Mouse (Mus musculus): Measurements from ENCODE around the gene Zfp74. TPM values are rescaled to one million over a fixed set of nuclear protein-coding genes. Genes with fewer than 3 reads are reported as not detected.
A peak's percentile ranks its signal among the peaks of the same experiment; 100 is the strongest.

Zfp74 gene
- polyA plus RNA-seq (2014; fragmentation: Nextera tagmentation; extraction: Ambion mirVana) = 8.0 and 8.6 TPM in 2 replicates

DNA sequence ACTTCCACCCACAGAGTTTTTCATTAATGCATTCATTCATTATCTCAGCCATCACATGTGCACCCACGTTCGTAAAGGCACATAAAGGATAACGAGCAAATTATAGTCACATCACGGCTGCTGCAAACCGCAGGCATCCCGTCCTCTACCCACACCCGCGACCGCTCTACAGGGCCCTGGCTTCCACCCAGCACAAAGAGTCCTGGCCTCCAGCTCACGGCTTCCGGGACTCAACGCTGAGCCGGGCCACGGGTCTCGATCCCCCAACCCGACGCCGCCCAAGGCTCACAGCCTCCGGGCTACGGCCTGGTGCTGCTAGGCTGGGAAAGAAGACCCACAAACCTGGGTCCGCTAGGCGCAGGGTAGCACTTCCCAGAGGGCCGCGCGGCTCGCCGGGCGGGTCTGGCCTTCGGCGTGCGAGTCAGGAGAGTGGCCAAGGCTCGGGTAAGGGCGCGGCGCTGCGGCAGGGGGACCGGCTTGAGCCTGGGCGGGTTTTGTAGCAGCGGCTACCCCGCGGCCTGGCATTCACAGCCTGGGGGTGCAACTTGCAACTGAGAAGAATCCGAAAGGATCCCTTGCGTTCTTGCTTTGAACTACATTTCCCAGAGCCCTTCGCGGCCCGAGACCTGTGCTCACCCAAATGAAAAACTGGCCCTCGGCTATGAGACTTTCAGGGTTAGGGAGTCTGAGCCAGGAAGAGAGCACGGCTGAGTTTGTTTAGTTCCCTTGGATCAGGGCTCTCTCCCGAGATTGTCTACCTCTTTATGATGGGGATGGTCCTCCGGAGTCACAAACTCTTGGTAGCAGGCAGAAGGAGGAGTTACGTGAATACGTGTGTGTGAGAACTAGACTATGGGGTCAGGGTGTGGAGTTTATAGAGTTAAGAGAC lies at the start of gene Zfp74:
Gene Zfp74, minus strand, starts transcription at position 577 of the 889 bp plus-strand sequence.
- H3K36me3 ChIP-seq (ENCODE audit: control insufficient read depth, insufficient read depth, low read length) = peaks cover 22% of the 10 kb centered on the region
- peak within 1 kb of the TSS; percentile 81 to 98 for H3K4me3 ChIP-seq (ENCODE audit: control insufficient read depth in 1 of 2, insufficient read depth in 1 of 2, low read depth in 1 of 2, low read length in 2 of 2)
- no peaks in the 10 kb centered on the region for H3K9me3 ChIP-seq (ENCODE audit: control insufficient read depth, low read length)
- H3K9ac ChIP-seq (ENCODE audit: low read length) = peak within 1 kb of the TSS; percentile 95
- H3K27me3 ChIP-seq (ENCODE audit: control insufficient read depth, insufficient read depth, low read length) = no peaks in the 10 kb centered on the region
- peaks cover 0 to 2% of the 10 kb centered on the region in 2 experiments; a peak in 2 of 4 replicates for H3K4me1 ChIP-seq (ENCODE audit: control insufficient read depth in 2 of 2, insufficient read depth in 2 of 2, low read length in 2 of 2)
- peak within 1 kb of the TSS; percentile 69 for H3K4me2 ChIP-seq (ENCODE audit: low read length)
- peak within 1 kb of the TSS; percentile 90 to 98 for H3K27ac ChIP-seq (replicated peaks in 1 of 2; ENCODE audit: control insufficient read depth in 1 of 2, insufficient read depth in 1 of 2, low read depth in 2 of 2, low read length in 2 of 2)
- ATAC-seq (ENCODE audit: insufficient number of reproducible peaks, insufficient read depth, low FRiP score, low read depth) = peak; percentile 83
- WGBS = 1% methylated on average over 51 of the region's 52 CpGs

DNA sequence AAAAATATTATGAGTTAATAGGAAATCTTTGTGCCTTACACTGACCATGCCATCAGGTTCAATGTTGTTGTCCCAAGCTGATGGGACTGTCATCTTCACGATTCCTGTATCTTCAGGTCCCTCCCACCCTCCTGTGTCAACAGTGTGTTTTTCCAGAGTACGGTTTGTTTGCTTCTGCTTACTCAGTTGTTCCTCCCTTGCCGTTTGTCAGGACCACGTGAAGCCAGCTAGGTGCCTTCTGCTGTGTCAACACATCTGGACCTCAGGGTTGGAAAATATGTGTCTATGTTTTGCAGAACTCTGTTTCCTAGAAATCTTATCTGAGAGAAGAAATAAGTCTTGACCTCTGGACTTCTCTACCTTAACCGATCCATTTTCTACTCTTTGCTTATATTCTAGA lies 46.7 kb upstream of the Zfp74 start:
- peaks cover 4% of the 10 kb centered on the region; the same call in 1 of the 2 replicates for H3K9me3 ChIP-seq (ENCODE audit: control insufficient read depth, low read length)
- ATAC-seq (ENCODE audit: insufficient number of reproducible peaks, insufficient read depth, low FRiP score, low read depth) = no peak
- 71% methylated on average over 5 of the region's 5 CpGs for WGBS
- H3K9ac ChIP-seq (ENCODE audit: low read length) = no peak overlapping the region
- peaks cover 96% of the 10 kb centered on the region for H3K36me3 ChIP-seq (ENCODE audit: control insufficient read depth, insufficient read depth, low read length)
- 0 out of 4 replicates have a peak, but pooled peaks cover 0 to 14% of the 10 kb centered on the region in 2 experiments for H3K4me1 ChIP-seq (ENCODE audit: control insufficient read depth in 2 of 2, insufficient read depth in 2 of 2, low read length in 2 of 2)
- no peak overlapping the region for H3K4me2 ChIP-seq (ENCODE audit: low read length)
- no peak overlapping the region for H3K4me3 ChIP-seq (ENCODE audit: control insufficient read depth in 1 of 2, insufficient read depth in 1 of 2, low read depth in 1 of 2, low read length in 2 of 2)
- H3K27ac ChIP-seq (replicated peaks in 1 of 2; ENCODE audit: control insufficient read depth in 1 of 2, insufficient read depth in 1 of 2, low read depth in 2 of 2, low read length in 2 of 2) = no peak overlapping the region
- no peaks in the 10 kb centered on the region for H3K27me3 ChIP-seq (ENCODE audit: control insufficient read depth, insufficient read depth, low read length)

DNA sequence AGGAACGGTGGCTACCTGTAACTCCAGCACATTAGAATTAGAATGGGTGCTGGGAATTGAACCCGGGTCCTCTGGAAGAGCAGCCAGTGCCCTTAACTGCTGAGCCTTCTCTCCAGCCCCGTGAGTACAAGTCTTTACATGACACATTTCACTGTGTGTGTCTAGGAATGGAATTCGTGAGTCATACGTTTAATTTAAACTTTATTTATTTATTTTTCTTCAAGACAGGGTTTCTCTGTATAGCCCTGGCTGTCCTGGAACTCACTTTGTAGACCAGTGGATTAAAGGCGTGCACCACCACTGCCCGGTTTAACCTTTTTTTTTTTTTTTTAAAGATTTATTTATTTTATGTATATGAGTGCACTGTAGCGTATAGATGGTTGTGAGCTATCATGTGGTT lies 41.2 kb upstream of the Zfp74 start:
- H3K9ac ChIP-seq (ENCODE audit: low read length) = no peak overlapping the region
- H3K27me3 ChIP-seq (ENCODE audit: control insufficient read depth, insufficient read depth, low read length) = no peaks in the 10 kb centered on the region
- peaks cover 4% of the 10 kb centered on the region; the same call in 1 of the 2 replicates for H3K9me3 ChIP-seq (ENCODE audit: control insufficient read depth, low read length)
- H3K27ac ChIP-seq (replicated peaks in 1 of 2; ENCODE audit: control insufficient read depth in 1 of 2, insufficient read depth in 1 of 2, low read depth in 2 of 2, low read length in 2 of 2) = no peak overlapping the region
- ATAC-seq (ENCODE audit: insufficient number of reproducible peaks, insufficient read depth, low FRiP score, low read depth) = no peak
- H3K36me3 ChIP-seq (ENCODE audit: control insufficient read depth, insufficient read depth, low read length) = peaks cover 95% of the 10 kb centered on the region
- H3K4me2 ChIP-seq (ENCODE audit: low read length) = no peak overlapping the region
- H3K4me3 ChIP-seq (ENCODE audit: control insufficient read depth in 1 of 2, insufficient read depth in 1 of 2, low read depth in 1 of 2, low read length in 2 of 2) = no peak overlapping the region
- 84% methylated on average over 8 of the region's 8 CpGs for WGBS
- 0 out of 4 replicates have a peak, but pooled peaks cover 0 to 14% of the 10 kb centered on the region in 2 experiments for H3K4me1 ChIP-seq (ENCODE audit: control insufficient read depth in 2 of 2, insufficient read depth in 2 of 2, low read length in 2 of 2)

DNA sequence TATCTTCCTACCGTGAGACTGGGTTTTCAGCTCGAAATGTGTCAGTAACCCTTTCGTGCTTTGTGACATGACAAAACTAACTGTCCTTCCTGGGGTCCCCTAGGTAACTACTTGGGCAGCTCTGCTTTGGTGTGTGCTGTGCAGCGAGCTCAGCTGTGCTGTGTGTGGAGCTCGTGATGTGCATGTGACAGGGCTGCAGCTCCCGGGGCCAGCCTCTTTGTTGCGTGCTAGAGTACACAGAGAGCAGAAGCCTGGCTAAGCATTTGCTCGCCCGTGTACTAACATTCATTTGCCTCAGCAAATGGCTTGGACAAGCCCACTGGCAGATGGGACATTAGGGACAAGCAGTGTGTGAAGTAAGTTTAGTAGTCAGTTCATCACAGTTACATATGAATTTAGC lies 39.5 kb upstream of the Zfp74 start:
- Histone ChIP-seq H3K9ac (ENCODE audit: low read length) (no peak overlapping the region), H3K27me3 (ENCODE audit: control insufficient read depth, insufficient read depth, low read length) (no peaks in the 10 kb centered on the region), H3K4me1 (ENCODE audit: control insufficient read depth in 2 of 2, insufficient read depth in 2 of 2, low read length in 2 of 2) (0 out of 4 replicates have a peak, but pooled peaks cover 0 to 11% of the 10 kb centered on the region in 2 experiments), H3K36me3 (ENCODE audit: control insufficient read depth, insufficient read depth, low read length) (peaks cover 94% of the 10 kb centered on the region), H3K4me3 (ENCODE audit: control insufficient read depth in 1 of 2, insufficient read depth in 1 of 2, low read depth in 1 of 2, low read length in 2 of 2) (no peak overlapping the region), H3K9me3 (ENCODE audit: control insufficient read depth, low read length) (no peaks in the 10 kb centered on the region), H3K27ac (replicated peaks in 1 of 2; ENCODE audit: control insufficient read depth in 1 of 2, insufficient read depth in 1 of 2, low read depth in 2 of 2, low read length in 2 of 2) (no peak overlapping the region), H3K4me2 (ENCODE audit: low read length) (no peak overlapping the region)
- WGBS = 94% methylated on average over 9 of the region's 9 CpGs
- no peak for ATAC-seq (ENCODE audit: insufficient number of reproducible peaks, insufficient read depth, low FRiP score, low read depth)

DNA sequence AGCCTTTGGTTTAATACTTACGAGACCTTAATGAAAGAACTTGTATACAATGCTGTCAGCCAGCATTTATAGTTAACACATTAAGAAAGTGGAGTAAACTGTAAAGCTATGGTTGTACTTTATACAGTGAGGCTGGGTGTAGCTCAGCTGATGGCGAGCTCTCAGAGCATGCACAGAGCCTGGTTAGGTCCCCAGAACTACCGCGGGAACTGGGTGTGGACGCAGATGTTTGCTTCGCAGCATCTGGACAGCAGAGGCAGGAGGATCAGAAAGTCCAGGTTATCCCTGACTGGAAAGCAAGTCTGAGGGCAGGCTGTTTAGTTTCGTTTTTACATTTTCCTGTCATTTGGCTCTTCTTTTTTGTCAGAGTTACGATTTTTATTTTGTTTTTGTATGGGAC lies 38.8 kb upstream of the Zfp74 start:
- no peak for ATAC-seq (ENCODE audit: insufficient number of reproducible peaks, insufficient read depth, low FRiP score, low read depth)
- no peak overlapping the region for H3K27ac ChIP-seq (replicated peaks in 1 of 2; ENCODE audit: control insufficient read depth in 1 of 2, insufficient read depth in 1 of 2, low read depth in 2 of 2, low read length in 2 of 2)
- no peak overlapping the region for H3K4me2 ChIP-seq (ENCODE audit: low read length)
- no peak overlapping the region for H3K9ac ChIP-seq (ENCODE audit: low read length)
- peaks cover 93% of the 10 kb centered on the region for H3K36me3 ChIP-seq (ENCODE audit: control insufficient read depth, insufficient read depth, low read length)
- no peaks in the 10 kb centered on the region for H3K27me3 ChIP-seq (ENCODE audit: control insufficient read depth, insufficient read depth, low read length)
- no peaks in the 10 kb centered on the region for H3K9me3 ChIP-seq (ENCODE audit: control insufficient read depth, low read length)
- 0 out of 4 replicates have a peak, but pooled peaks cover 0 to 4% of the 10 kb centered on the region in 2 experiments for H3K4me1 ChIP-seq (ENCODE audit: control insufficient read depth in 2 of 2, insufficient read depth in 2 of 2, low read length in 2 of 2)
- no peak overlapping the region for H3K4me3 ChIP-seq (ENCODE audit: control insufficient read depth in 1 of 2, insufficient read depth in 1 of 2, low read depth in 1 of 2, low read length in 2 of 2)
- 98% methylated on average over 8 of the region's 8 CpGs for WGBS

DNA sequence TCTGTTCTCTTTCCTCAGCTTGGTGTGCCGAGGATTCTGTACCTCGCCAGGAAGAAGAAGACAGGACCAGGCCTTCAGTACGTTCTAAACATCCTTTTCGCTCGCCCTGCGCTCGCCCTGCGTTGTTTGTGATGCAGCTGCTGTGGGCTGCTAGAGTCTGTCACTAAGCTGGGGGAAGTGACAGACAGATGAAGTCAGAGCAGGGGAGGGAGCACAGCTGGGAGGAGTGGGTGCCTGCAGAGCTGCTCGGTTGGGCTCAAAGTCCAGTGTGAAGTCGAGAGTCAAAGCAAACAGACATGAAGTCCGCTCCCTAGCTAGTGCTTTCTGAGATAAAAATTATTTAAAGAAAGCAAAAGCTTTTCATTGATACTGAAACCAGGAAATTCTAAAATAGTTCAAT lies 35.1 kb upstream of the Zfp74 start:
- H3K36me3 ChIP-seq (ENCODE audit: control insufficient read depth, insufficient read depth, low read length) = peaks cover 81% of the 10 kb centered on the region
- H3K4me2 ChIP-seq (ENCODE audit: low read length) = no peak overlapping the region
- H3K4me1 ChIP-seq (ENCODE audit: control insufficient read depth in 2 of 2, insufficient read depth in 2 of 2, low read length in 2 of 2) = peaks cover 4 to 14% of the 10 kb centered on the region in 2 experiments; a peak in 3 of 4 replicates
- H3K27me3 ChIP-seq (ENCODE audit: control insufficient read depth, insufficient read depth, low read length) = no peaks in the 10 kb centered on the region
- ATAC-seq (ENCODE audit: insufficient number of reproducible peaks, insufficient read depth, low FRiP score, low read depth) = no peak
- no peak overlapping the region for H3K27ac ChIP-seq (replicated peaks in 1 of 2; ENCODE audit: control insufficient read depth in 1 of 2, insufficient read depth in 1 of 2, low read depth in 2 of 2, low read length in 2 of 2)
- no peaks in the 10 kb centered on the region for H3K9me3 ChIP-seq (ENCODE audit: control insufficient read depth, low read length)
- no peak overlapping the region for H3K9ac ChIP-seq (ENCODE audit: low read length)
- H3K4me3 ChIP-seq (ENCODE audit: control insufficient read depth in 1 of 2, insufficient read depth in 1 of 2, low read depth in 1 of 2, low read length in 2 of 2) = no peak overlapping the region
- WGBS = 83% methylated on average over 11 of the region's 11 CpGs

DNA sequence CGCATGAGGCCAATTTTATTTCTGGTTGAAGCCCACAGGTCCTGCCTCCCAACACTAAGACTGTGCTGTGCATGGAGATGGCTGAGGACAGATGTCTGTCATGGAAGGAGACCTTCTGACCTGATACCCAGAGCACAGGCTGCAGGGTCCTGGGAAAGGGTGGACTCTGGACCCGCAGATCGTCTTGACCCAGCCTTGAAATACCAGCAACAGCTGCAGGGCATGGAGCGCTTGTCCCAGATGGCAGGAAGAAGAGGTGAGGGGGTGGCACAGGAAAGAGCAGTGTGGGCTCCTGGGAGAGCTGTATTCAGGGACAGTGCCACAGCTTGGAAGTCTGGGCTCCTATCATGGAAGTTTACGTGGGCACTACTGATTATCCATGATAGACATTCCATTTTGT lies 33.7 kb upstream of the Zfp74 start:
- 87% methylated on average over 5 of the region's 5 CpGs for WGBS
- H3K4me2 ChIP-seq (ENCODE audit: low read length) = no peak overlapping the region
- peaks cover 7 to 19% of the 10 kb centered on the region in 2 experiments for H3K4me1 ChIP-seq (ENCODE audit: control insufficient read depth in 2 of 2, insufficient read depth in 2 of 2, low read length in 2 of 2)
- no peaks in the 10 kb centered on the region for H3K27me3 ChIP-seq (ENCODE audit: control insufficient read depth, insufficient read depth, low read length)
- no peak overlapping the region for H3K4me3 ChIP-seq (ENCODE audit: control insufficient read depth in 1 of 2, insufficient read depth in 1 of 2, low read depth in 1 of 2, low read length in 2 of 2)
- no peaks in the 10 kb centered on the region for H3K9me3 ChIP-seq (ENCODE audit: control insufficient read depth, low read length)
- H3K9ac ChIP-seq (ENCODE audit: low read length) = no peak overlapping the region
- no peak for ATAC-seq (ENCODE audit: insufficient number of reproducible peaks, insufficient read depth, low FRiP score, low read depth)
- no peak overlapping the region for H3K27ac ChIP-seq (replicated peaks in 1 of 2; ENCODE audit: control insufficient read depth in 1 of 2, insufficient read depth in 1 of 2, low read depth in 2 of 2, low read length in 2 of 2)
- peaks cover 68% of the 10 kb centered on the region for H3K36me3 ChIP-seq (ENCODE audit: control insufficient read depth, insufficient read depth, low read length)

Measured in heart, embryonic 14.5 days (tissue).